Mouse (Mus musculus) heart, embryonic 10.5 days (tissue): ENCODE results near the gene Dock4. TPM values are rescaled to one million over a fixed set of nuclear protein-coding genes. Genes with fewer than 3 reads are reported as not detected.

Source experiments
- DNase-seq: peaks from one replicate; pipeline ENCODE4 v3.0.0-alpha.2; 2017; ENCODE audit warnings: low spot score
- H3K27ac ChIP-seq: fragments of 300-500 bp; sonication (generic); 2 replicates; pipeline ENCODE4 v1.5.1; 2016; ENCODE audit warnings: mild to moderate bottlenecking
- H3K27me3 ChIP-seq: fragments of 300-500 bp; sonication (generic); 2 replicates; pipeline ENCODE4 v1.6.1; 2016; ENCODE audit warnings: mild to moderate bottlenecking; ENCODE audit not compliant: poor library complexity, insufficient read depth, severe bottlenecking
- H3K36me3 ChIP-seq: fragments of 300-500 bp; sonication (generic); 2 replicates; pipeline ENCODE4 v1.6.1; 2016; ENCODE audit warnings: mild to moderate bottlenecking, moderate library complexity
- H3K4me1 ChIP-seq: fragments of 300-500 bp; sonication (generic); 2 replicates; pipeline ENCODE4 v1.6.1; 2016; ENCODE audit warnings: mild to moderate bottlenecking
- H3K4me3 ChIP-seq: fragments of 300-500 bp; sonication (generic); 2 replicates; pipeline ENCODE4 v1.5.1; 2016; ENCODE audit warnings: mild to moderate bottlenecking, moderate library complexity
- H3K9me3 ChIP-seq: fragments of 300-500 bp; sonication (generic); 2 replicates; pipeline ENCODE4 v1.6.1; 2016; ENCODE audit warnings: mild to moderate bottlenecking, moderate library complexity
- WGBS: fragments of 180-500 bp; shearing (Covaris S2); methylation state at CpG from one replicate; pipeline ENCODE4 v1.1.7; 2016; 5-methylcytosine and 5-hydroxymethylcytosine counted together
- polyA plus RNA-seq: library from polyadenylated mRNA; unstranded; fragments of >200 nt; fragmentation: Nextera tagmentation; extraction: Ambion mirVana; gene quantifications from 2 replicates; pipeline ENCODE4 v1.2.1, GENCODE M21; 2016

Gene Dock4
- polyA plus RNA-seq, 1 experiment from 2014 or later = 10.5 TPM

GRCm38 (mm10) chr12:40792184-40792650 lies 346.5 kb downstream of the Dock4 start:
- no peak overlapping the region for H3K4me3 ChIP-seq
- H3K27ac ChIP-seq = no peak overlapping the region
- H3K4me1 ChIP-seq = peaks cover 7% of the 10 kb centered on the region
- DNase-seq = no peak
- peaks cover 4% of the 10 kb centered on the region; the same call in 1 of the 2 replicates for H3K27me3 ChIP-seq
- H3K36me3 ChIP-seq = no peaks in the 10 kb centered on the region
- no peaks in the 10 kb centered on the region for H3K9me3 ChIP-seq
- WGBS = 39% methylated on average over 10 of the region's 10 CpGs

DNA sequence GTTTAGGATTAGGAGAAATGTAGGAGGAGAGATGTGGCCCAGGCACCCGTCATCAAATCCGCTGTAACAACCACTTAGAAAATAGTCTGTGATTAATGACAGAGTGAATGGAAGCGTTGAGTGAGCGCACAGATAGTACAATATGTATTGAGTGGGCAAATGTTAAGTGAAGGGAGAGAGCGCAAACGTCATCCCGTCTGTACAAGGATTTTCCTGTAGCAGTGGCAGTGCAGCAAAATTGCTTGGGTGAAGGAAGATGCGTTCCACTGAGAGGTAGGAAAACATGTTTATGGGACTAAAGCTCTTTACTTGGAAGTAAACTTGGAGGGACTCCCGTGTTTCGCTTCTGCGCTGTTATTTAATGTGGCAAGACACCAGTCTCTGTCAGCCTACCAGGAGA lies 348.3 kb downstream of the Dock4 start:
- no peak overlapping the region for H3K27ac ChIP-seq
- no peaks in the 10 kb centered on the region for H3K9me3 ChIP-seq
- peaks cover 8% of the 10 kb centered on the region for H3K4me1 ChIP-seq
- no peaks in the 10 kb centered on the region for H3K36me3 ChIP-seq
- 61% methylated on average over 11 of the region's 11 CpGs for WGBS
- peaks cover 4% of the 10 kb centered on the region; the same call in 1 of the 2 replicates for H3K27me3 ChIP-seq
- no peak for DNase-seq
- no peak overlapping the region for H3K4me3 ChIP-seq

- no peaks in the 10 kb centered on the region for H3K9me3 ChIP-seq
- no peak for DNase-seq
- WGBS = 92% methylated on average over 3 of the region's 3 CpGs
- H3K4me3 ChIP-seq = no peak overlapping the region
- H3K27me3 ChIP-seq = peaks cover 4% of the 10 kb centered on the region; the same call in 1 of the 2 replicates
- H3K27ac ChIP-seq = no peak overlapping the region
- H3K36me3 ChIP-seq = no peaks in the 10 kb centered on the region
- peaks cover 8% of the 10 kb centered on the region for H3K4me1 ChIP-seq
These were observed 349.0 kb downstream of the Dock4 start for GRCm38 (mm10) chr12:40794756-40795155.

DNA sequence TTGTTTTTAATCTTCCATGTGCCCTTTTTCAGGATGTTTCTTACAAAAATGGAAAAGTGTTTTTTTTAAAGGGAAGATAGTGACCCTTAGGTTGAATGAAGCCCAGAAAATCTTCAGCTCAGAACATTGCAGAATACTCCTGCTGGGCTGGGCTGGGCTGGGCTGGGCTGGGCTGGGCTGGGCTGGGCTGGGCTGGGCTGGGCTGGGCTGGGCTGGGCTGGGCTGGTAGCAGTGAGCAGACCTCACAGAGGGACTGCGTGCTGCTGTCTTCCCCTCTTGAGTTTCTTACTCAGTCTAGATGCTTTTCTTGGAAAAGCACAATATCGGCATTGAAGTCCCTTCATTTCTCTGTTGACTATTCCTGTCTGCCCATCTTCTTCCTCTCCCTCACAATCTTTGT lies 350.0 kb downstream of the Dock4 start:
- DNase-seq = no peak
- H3K4me3 ChIP-seq = no peak overlapping the region
- H3K27me3 ChIP-seq = peaks cover 4% of the 10 kb centered on the region; the same call in 1 of the 2 replicates
- no peaks in the 10 kb centered on the region for H3K36me3 ChIP-seq
- H3K4me1 ChIP-seq = peaks cover 8% of the 10 kb centered on the region
- no peak overlapping the region for H3K27ac ChIP-seq
- no peaks in the 10 kb centered on the region for H3K9me3 ChIP-seq
- 24% methylated on average over 2 of the region's 2 CpGs for WGBS

DNA sequence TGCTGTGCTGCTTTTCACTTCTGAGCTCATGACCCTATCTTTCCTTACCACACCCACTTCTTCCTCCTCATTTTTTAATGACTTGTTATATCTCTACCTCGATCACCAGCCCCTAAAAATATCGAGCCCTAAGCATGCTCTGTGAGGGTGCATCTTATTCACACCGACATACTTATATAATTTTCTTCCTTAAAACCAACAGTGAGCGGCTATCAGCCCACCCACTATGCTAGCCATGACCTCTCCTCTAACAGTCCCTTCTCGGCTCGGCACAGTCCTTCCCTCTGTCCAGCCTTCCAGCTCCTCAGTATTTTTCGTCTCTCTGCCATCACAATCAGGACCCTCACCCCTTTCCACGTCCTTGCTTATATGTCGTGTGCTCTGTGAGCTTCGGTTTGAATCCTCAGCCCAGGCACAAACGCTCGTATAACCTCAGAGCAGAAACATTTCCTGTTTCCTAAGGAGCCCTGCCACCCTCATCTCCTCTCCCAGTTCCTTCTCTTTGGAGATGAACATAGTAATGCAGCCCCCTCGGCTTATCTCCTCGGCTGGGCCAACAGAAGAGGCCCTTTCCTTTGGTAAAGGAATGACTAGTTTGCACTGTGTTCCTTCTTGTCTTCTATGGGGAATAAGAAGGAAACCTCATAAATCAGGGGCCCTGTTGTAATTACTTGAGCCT lies 351.2 kb downstream of the Dock4 start:
- Histone ChIP-seq H3K4me3 (peak overlapping the region; percentile 8; the same call in 1 of the 2 replicates), H3K9me3 (no peaks in the 10 kb centered on the region), H3K27me3 (peaks cover 4% of the 10 kb centered on the region; the same call in 1 of the 2 replicates), H3K27ac (peak overlapping the region; percentile 65), H3K4me1 (peaks cover 8% of the 10 kb centered on the region), H3K36me3 (no peaks in the 10 kb centered on the region)
- no peak for DNase-seq
- WGBS = 26% methylated on average over 14 of the region's 14 CpGs

GRCm38 (mm10) chr12:40797561-40798343 lies 352.0 kb downstream of the Dock4 start:
- DNase-seq = no peak
- H3K4me3 ChIP-seq = 0 out of 2 replicates have a peak overlapping the region, but pooled peaks have one; percentile 8
- H3K27ac ChIP-seq = no peak overlapping the region; the same call in 1 of the 2 replicates
- 52% methylated on average over 9 of the region's 9 CpGs for WGBS
- peaks cover 8% of the 10 kb centered on the region for H3K4me1 ChIP-seq
- H3K27me3 ChIP-seq = peaks cover 4% of the 10 kb centered on the region; the same call in 1 of the 2 replicates
- H3K9me3 ChIP-seq = no peaks in the 10 kb centered on the region
- H3K36me3 ChIP-seq = no peaks in the 10 kb centered on the region

DNA sequence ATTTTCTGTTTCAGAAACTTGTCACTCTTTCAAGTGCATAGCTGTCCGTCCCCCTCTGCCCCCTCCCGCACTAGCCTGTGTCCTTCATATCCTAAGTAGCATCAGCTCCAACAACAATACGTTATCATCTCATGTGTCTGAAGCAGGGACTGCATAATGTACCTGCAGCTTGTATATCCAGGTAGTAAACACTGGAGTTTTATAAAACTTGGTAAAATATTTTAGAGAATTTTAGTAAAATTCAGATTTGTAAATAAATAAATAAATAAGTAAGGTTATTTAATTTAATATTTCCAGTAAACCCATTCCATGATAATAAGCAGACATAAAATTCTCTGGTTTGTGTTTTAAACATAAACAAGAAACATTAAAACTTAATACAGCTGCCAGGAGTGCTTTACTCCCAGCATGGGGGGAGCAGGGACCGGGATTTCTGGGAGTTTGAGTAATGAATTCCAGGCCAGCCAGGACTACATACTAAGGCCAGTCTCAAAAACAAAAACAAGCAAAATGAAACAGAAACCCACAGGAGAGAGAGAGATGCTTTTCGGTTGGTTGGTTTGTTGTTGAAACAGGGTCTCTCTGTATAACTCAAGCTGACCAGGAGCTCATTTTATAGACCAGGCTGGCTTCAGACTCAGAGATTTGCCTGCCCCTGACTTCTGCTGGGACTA lies 352.7 kb downstream of the Dock4 start:
- 72% methylated on average over 5 of the region's 5 CpGs for WGBS
- no peaks in the 10 kb centered on the region for H3K27me3 ChIP-seq
- no peaks in the 10 kb centered on the region for H3K36me3 ChIP-seq
- H3K27ac ChIP-seq = no peak overlapping the region
- peaks cover 8% of the 10 kb centered on the region for H3K4me1 ChIP-seq
- H3K9me3 ChIP-seq = no peaks in the 10 kb centered on the region
- DNase-seq = no peak
- H3K4me3 ChIP-seq = no peak overlapping the region

DNA sequence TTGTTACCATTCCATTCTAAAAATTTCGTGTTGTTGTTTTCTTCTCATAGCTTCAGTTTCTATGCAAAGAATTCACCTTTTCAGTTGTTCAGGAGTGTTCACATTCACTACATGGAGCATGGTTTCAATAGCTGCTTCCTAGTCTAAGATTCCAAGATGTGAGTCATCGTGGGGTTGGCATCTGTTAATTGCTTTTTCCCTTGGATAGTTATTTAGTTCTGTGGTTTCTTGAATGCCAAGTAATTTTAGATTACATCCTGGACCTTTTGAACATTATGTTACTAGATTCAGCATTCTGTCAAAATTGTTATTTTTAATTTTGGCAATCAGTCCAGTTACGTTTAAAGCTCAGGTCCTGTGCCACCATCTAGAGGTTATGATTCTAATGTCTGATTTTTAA lies 355.7 kb downstream of the Dock4 start:
- 72% methylated on average over 3 of the region's 3 CpGs for WGBS
- Histone ChIP-seq H3K27me3 (no peaks in the 10 kb centered on the region), H3K9me3 (no peaks in the 10 kb centered on the region), H3K4me3 (no peak overlapping the region), H3K36me3 (no peaks in the 10 kb centered on the region), H3K27ac (no peak overlapping the region), H3K4me1 (peaks cover 6% of the 10 kb centered on the region)
- DNase-seq = no peak

- Histone ChIP-seq H3K27me3 (no peaks in the 10 kb centered on the region), H3K4me3 (no peak overlapping the region), H3K4me1 (no peaks in the 10 kb centered on the region), H3K36me3 (no peaks in the 10 kb centered on the region), H3K27ac (no peak overlapping the region), H3K9me3 (no peaks in the 10 kb centered on the region)
- no peak for DNase-seq
- WGBS = 80% methylated on average over 2 of the region's 2 CpGs
These were observed 359.5 kb downstream of the Dock4 start for GRCm38 (mm10) chr12:40805257-40805656.

DNA sequence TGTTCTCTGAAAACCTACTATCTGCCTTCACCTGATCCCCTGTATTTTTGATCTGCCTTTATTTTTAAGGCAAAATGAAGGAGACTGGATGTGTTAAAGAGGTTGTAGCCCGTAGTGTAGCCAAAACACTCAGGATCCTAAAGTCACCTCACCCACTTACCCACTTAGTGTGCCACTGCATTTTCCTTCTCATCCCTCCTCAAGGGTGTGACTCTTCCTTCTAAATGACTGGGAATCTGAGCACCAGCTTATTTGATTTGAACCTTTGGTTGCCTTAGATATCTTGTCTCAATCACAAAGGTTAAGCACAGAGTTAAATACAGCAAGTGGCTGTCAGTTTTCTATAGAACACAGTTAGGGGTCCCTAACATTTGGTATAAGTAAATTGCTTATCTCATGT lies 362.2 kb downstream of the Dock4 start:
- no peak overlapping the region for H3K4me3 ChIP-seq
- no peaks in the 10 kb centered on the region for H3K9me3 ChIP-seq
- no peaks in the 10 kb centered on the region for H3K36me3 ChIP-seq
- no peak for DNase-seq
- H3K4me1 ChIP-seq = no peaks in the 10 kb centered on the region
- no peaks in the 10 kb centered on the region for H3K27me3 ChIP-seq
- 87% methylated on average over 1 of the region's 1 CpGs for WGBS
- H3K27ac ChIP-seq = no peak overlapping the region

GRCm38 (mm10) chr12:40813474-40813873 lies 367.7 kb downstream of the Dock4 start:
- DNase-seq = no peak
- WGBS = 18% methylated on average over 2 of the region's 2 CpGs

GRCm38 (mm10) chr12:40814659-40815363 lies 369.1 kb downstream of the Dock4 start:
- H3K4me3 ChIP-seq = no peak overlapping the region
- no peaks in the 10 kb centered on the region for H3K9me3 ChIP-seq
- DNase-seq = no peak
- H3K4me1 ChIP-seq = no peaks in the 10 kb centered on the region
- H3K27me3 ChIP-seq = no peaks in the 10 kb centered on the region
- no peaks in the 10 kb centered on the region for H3K36me3 ChIP-seq
- no peak overlapping the region for H3K27ac ChIP-seq

More at GRCm38 (mm10) chr12:40813474-40813873, 367.7 kb downstream of the Dock4 start:
- Histone ChIP-seq H3K36me3 (no peaks in the 10 kb centered on the region), H3K27ac (no peak overlapping the region), H3K9me3 (no peaks in the 10 kb centered on the region), H3K4me3 (no peak overlapping the region), H3K27me3 (no peaks in the 10 kb centered on the region), H3K4me1 (no peaks in the 10 kb centered on the region)
